Mouse (Mus musculus): ENCODE results near the gene Arhgap27.
"Not testable (repeated sequence)": the region's sequence is repeated elsewhere in the genome, so short reads cannot be mapped to it uniquely, and the experiment has no call there.

Arhgap27 gene

GRCm38 (mm10) chr11:103363214-103364148, at the start of gene Arhgap27:
TSS of gene Arhgap27 (minus strand) at chr11:103363692.
- DNase-seq, result peak; percentile 68

GRCm38 (mm10) chr11:103412950-103413423, 49.5 kb upstream of the Arhgap27 start:
- no peak for DNase-seq

GRCm38 (mm10) chr11:103411981-103412949, 48.8 kb upstream of the Arhgap27 start, which contains the start of gene Plekhm1:
TSS of gene Plekhm1 (minus strand) at chr11:103412687.
- DNase-seq, result peak; percentile 98

- DNase-seq, result no peak
Measured at GRCm38 (mm10) chr11:103411301-103411700, 47.8 kb upstream of the Arhgap27 start.

GRCm38 (mm10) chr11:103408880-103409279, 45.4 kb upstream of the Arhgap27 start:
- no peak for DNase-seq

DNA sequence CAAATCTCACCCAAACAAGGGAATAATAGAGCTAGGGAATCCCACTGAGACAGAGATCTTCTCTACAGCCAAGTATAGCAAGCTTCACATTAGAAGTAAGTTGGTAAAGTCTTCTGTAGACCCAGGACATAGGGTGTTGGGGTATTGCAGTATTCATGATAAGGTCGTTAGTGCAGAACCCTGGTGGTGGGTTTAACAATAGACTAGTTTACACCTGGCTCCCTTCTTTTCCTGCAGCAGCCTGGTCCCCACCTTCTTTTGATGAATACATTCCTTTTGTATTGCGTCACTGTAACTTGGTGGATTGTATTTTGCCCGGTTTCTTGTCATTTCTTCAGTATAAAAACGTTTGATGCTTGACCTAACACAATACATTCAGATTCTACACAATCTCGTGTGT, 43.6 kb upstream of the Arhgap27 start:
- DNase-seq, result not testable (repeated sequence)

DNA sequence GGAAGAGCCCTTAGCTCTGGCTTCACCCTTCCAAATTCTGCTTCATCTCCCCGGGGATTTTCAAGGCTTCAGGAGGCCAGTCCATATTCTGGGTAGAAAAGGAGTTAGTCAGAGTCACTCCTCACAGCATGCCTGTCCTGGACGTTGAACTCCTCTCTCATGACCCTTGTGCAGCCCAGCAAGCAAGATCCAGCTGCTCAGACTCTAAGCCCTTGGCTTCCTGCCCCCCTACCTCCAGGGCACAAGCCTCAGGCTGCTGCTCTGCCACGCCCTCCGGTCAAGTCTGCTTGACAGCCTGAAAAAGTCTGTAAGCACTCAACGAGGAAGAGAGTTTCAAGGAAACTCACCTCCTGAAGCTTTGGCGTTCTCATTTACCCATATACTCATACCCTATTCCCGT, 43.1 kb upstream of the Arhgap27 start:
- DNase-seq, result no peak

DNA sequence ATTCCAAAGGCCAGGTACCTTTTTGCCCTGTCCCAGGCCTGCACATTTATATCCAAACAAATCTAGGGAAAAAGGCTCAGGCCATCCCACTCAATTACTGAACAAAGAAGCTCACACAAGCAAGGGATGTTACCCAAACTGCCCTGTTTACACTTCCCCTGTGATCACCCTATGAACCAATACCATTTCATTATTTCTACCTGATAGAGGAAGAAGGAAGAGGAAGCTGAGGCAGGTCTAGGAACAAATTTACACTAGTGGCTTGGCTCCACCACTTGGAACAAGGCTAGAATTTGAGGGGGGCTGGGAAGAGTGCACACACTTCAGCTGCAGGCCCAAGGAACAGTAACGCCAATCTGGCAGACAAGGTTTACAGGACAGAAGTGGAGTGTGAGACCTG, 42.3 kb upstream of the Arhgap27 start:
- DNase-seq, result no peak

DNA sequence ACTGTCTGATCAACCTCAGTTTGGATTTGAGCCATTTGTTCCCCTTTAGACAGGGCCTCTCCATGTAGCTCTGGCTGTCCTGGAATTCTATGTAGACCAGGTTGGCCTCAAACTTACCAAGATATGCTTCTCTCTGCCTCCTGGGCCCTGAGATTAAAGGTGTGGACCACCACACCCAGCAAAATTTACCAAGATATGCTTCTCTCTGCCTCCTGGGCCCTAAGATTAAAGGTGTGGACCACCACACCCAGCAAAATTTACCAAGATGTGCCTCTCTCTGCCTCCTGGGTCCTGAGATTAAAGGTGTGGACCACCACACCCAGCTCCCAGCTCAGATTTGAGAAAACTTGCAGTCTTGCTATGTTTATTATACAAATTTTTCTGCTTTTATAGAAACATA, 41.1 kb upstream of the Arhgap27 start:
- no peak for DNase-seq

DNA sequence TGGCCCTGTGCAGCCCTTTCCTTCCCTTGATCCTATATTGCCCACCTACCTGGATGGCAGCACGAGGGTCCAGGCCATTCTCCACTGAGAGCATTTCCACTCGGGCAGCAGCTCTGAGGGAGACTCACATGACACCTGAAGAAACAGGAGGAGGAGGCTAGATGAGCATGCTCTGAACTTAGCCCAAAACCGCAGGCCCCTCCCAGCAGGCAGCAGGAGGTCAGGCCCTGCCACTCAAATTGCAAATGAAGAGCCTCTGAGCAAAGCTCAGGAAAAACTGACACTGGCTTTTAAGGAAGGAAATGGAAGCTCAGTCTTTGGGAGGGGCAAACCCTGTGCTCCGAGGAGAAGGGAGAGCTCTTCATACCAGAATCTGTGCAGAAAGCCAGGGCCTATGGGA, 40.3 kb upstream of the Arhgap27 start:
- DNase-seq, result peak; percentile 27

DNA sequence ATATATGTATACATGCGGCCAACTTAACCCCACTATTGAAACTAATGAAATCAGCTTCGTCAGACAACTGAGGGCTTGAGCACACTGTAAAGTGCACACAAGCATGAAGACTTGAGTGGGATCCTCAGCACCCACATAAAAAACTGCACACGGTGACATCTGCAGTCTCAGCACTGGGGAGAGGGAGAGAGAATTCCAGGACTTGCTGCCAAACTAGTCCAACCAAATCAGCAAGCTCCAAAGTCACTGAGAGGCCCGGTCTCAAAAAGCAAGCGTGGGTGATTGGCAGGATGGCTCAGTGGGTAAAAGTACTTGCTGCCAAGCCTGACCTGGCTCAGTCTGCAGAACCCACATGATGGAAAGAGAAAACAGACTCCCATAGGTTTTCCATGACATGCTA, 39.2 kb upstream of the Arhgap27 start:
- no peak for DNase-seq

DNA sequence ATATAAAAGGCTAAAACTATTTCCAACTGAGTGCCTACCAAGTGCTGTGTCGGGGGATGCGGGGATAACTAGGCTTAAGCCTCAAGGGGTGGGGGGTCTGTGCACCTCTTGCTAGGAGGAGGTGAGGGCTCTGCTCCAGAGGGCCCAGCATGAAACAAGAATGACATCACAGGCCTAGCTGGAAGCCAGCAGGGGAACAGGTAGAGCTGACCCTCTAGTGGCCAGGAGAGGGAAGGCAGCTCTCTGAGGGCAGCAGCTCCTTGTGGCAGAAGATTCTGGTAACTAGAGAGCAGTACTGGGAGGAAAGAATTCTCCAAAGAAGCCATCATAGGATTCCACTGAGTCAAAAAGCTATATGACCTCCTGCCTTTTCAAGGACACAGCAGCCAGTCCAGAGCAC, 38.7 kb upstream of the Arhgap27 start:
- DNase-seq, result peak; percentile 75

DNA sequence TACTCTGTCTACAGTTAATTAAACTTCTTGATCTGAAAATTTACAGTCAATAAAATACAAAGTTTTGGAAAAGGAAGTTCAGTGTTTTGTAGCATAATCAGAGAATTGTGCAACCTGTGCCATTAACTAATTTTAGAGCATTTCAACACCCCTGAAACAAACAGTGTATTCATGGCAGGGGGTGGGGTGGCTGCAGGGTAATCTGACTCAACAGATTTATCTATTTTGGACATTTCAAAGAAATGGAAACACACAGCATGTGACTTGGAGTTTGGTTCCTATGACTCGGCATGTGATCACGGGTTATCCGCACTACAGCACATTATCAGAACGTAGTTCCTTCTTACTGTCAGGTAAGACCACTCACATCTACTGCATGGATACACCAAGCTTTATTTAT, 36.5 kb upstream of the Arhgap27 start:
- DNase-seq, result no peak

GRCm38 (mm10) chr11:103399050-103399449, 35.6 kb upstream of the Arhgap27 start:
- peak; percentile 43 for DNase-seq

DNA sequence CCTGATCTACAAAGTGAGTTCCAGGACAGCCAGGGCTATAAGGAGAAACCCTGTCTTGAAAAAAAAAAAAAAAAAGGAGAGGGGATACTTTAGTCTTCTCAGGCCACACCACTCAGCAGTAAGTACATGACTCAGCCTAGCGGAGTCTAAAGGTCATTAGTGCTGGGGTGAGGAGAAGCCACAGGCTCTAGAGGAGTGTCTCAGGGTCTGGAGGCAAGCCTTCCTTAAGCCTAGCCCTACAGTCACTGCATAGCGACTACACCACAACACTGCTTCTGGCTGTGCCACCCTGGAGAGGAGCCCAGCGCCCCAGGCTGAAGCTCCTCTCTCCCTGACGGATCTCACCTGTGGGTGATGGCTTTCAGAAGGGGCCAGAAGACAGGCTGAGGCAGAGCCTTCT, 33.2 kb upstream of the Arhgap27 start:
- no peak for DNase-seq

GRCm38 (mm10) chr11:103396236-103396635, 32.7 kb upstream of the Arhgap27 start:
- no peak for DNase-seq

- DNase-seq, result no peak
Measured at GRCm38 (mm10) chr11:103394604-103395003, 31.1 kb upstream of the Arhgap27 start.

DNA sequence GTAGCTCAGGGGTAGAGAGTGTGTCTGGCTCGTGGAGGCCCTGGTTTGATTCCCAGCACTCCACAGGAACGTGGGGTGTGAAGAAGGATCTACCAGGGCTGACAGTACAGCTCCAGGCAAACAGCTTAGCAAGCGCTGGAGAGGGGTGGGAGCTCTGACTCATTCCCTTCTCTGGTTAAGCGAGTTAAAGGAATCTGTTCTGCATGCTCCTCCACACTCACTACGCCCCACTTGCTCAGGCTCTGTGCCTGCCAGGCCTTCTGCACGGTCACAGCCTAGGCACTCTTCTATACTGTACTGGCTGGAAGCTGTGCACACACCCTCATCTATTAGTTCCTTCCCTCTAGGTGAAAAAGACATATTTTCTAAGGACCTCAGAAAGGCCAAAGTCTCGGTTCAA, 30.5 kb upstream of the Arhgap27 start:
- no peak for DNase-seq

- DNase-seq, result no peak
Measured at GRCm38 (mm10) chr11:103387870-103388526, 24.5 kb upstream of the Arhgap27 start.

GRCm38 (mm10) chr11:103386827-103387226, 23.3 kb upstream of the Arhgap27 start:
- DNase-seq, result no peak

- peak; percentile 38 for DNase-seq
Measured at GRCm38 (mm10) chr11:103381956-103382613, 18.6 kb upstream of the Arhgap27 start.

GRCm38 (mm10) chr11:103381505-103381904, 18.0 kb upstream of the Arhgap27 start:
- no peak for DNase-seq
